Mouse (Mus musculus) megakaryocyte-erythroid progenitor cell, adult 5-6 weeks (primary cell): ENCODE results near the gene Pecam1. TPM values are rescaled to one million over a fixed set of nuclear protein-coding genes. Genes with fewer than 3 reads are reported as not detected.

Experiments
- ATAC-seq: replicated peaks from 2 replicates; pipeline ENCODE4 v1.8.0; 2016; ENCODE audit warnings: mild to moderate bottlenecking, inconsistent platforms; ENCODE audit not compliant: severe bottlenecking, poor library complexity, low FRiP score, low TSS enrichment
- total RNA-seq, 2 experiments: library from RNA; stranded (forward) in 1 of 2; stranded (reverse) in 1 of 2; fragments of 200-1000, 215-1000 nt in 1 of 2; fragments of >200 nt in 1 of 2; fragmentation: Nextera tagmentation in 1 of 2; gene quantifications; 2 replicates each; pipeline ENCODE4 v1.2.3; 2014 to 2017

The Pecam1 gene
- total RNA-seq, 2 experiments from 2014 or later, result 8.8 to 9.2 TPM

DNA sequence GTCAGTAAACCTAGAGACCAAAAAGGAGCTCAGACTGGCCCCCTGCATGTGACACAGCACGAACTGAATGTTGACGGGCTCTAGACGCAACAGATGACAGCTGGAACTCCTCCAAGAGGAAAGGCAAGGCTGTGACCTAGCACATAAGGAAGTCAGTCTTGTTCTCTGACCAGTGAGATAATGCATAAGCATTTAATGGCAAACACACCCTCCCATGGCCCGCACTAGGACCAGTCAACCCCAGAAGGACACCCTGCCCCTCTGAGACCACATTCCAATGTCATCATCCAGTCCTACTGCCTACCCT, 136.1 kb downstream of the Pecam1 start:
- no peak for ATAC-seq

DNA sequence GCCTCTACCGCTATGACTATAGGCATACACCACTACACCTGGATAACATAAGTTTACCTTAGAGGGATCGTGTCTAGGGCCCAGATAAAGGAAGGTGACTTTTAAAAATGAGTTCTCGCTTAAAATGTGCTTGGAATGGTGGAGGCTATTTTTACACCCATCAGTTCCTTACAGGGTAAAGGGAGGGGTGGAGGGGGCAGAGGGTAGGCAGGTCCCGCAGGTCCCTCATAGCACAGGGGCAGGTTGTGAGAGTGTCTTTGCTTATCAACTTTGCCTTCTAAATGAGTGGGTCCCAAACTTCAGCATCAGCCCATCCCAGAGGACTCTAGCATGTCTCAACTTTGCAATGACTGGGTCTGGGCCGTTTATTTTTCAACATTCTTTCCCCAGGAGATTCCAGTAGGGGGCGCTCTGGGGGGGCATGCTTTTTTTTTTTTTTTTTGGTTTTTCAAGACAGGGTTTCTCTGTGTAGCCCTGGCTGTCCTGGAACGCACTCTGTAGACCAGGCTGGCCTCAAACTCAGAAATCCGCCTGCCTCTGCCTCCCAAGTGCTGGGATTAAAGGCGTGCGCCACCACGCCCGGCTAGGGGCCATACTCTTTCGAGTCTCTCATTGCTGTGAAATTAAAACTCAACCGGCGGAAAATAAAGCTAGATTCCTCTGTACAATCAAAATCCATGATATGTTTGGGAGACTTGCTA, 136.6 kb downstream of the Pecam1 start:
- peak; percentile 15; the same call in 1 of the 2 replicates for ATAC-seq

DNA sequence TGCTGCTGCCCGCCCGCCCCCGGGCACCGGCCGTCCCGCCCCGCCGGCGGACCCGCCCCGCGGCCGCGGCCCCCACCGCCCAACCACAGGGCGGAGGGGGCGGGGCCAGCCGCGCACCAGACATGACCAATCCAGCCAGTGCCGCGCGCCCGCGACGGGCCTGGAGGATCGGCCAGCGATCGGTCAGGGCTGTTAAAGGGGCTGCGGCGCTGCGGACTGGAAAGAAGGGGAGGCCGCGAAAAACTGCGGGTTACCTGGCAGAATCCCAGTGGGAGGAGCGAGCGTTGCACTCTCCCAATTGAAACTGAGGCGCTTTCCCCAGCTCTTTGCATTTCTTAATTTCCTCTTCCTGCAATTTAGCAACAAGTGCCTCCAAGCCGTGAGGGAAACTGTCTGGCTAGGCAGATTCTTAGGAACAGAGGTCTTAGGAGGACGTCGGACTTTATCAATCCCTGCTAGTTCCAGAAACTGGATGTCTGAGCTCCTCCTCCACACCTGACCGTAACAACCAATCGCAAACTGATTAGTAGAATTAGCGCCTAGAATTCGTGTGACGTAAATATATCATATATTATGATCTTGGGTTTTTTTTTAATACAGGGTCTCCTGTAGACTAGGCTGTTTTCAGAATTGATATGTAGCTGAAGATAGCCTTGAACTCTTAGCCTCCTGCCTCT, 137.3 kb downstream of the Pecam1 start, which contains the start of gene Tex2:
Gene Tex2 (minus strand): TSS at position 463 of the 677 bp plus-strand sequence.
- peak; percentile 80 for ATAC-seq

DNA sequence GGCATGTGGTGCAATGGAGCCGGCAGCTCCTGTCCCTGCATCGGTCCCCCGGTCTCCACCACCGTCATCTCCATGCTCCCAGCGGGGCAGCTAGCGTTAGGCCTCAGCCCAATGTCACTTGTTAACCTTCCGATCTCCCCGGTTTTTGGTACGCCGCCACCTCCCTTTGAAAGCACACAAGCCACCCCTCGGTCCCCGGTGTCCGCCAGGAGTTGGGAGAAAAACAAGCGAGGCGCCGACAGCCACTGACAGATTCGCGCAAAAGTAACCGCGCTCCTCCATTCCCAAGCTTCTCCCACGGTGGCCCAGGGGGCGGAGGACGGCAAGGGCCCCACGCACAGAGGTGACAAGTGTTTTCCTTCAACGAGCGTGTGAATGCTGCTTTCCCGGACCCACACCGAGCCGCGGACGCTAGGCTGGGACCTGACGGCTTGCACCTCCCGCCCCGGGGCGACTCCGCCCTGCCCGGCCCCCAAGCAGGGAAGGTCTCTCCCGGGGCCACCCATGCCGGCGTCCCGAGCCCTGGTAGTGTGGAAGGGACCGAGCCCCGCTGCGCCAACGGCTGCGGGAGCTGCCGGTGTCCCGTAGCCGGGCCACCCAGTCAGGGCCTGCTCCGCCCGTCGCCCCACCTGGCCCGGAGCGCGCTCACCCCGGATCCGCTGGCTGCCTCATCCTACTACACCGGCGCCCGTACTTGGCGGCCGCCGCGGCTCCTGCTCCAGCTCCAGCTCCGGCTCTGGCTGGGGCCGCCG, 138.0 kb downstream of the Pecam1 start:
- peak; percentile 42 for ATAC-seq

DNA sequence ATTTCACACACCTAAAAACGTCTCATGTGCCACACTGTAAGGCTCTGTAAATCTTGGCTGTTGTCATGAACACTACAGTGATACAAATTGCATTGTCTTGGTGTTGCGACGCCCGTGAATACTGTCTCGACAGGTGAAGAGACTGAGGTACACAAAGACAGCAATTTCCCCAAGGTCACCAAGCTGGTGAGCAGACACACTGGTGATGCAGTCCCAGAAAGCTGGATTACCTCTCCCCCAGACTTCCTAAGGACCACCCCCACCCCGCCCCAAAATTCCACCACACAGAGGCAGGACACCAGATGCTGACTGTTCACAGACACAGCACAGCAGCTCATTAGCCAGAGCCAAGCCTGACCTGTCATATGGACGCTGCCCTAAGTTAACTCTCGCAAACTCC, 140.7 kb downstream of the Pecam1 start:
- ATAC-seq, result no peak

DNA sequence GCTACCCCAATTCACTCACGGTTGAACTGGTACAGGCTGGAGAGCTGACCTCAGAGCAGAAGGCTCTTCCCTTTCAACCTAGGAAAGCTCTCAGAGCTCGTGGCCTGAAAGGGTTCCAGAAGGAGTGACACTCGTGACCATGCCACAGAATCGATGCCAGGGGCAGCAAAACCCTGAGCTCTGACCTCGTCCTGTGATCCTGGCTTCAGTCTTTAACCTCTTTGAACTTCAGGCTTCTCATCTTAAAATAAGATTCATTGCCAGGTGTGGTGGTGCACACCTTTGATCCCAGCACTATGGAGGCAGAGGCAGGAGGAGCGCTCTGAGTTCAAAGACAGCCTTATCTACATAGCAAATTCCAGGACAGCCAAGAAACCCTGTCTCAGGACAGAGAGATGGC, 143.1 kb downstream of the Pecam1 start:
- ATAC-seq, result no peak

DNA sequence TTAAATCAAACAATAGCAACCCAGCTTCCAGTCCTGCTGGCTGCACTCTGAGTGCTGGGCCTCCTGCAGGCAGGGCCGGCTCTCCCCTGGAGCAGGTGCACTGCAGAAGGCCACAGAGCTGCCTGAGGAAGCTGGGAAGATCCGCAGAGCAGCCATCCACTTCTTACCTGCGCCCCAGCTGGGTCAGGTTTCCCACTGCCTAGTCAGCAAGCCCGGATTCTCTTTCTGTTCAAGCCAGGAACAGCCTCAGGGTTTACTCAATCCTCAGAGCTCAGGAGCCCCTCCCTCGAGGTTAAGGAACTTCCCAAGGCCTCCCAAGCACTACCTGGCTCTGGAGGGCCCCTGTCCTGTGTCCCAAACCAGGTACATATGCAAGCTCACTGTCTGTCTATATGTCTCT, 144.4 kb downstream of the Pecam1 start:
- ATAC-seq, result no peak

Other genes starting within 250 kb of the Pecam1 start
- gene Tex2, start 137.2 kb downstream of the Pecam1 start, total RNA-seq (2014; fragmentation: Nextera tagmentation), result 23.4 and 24.2 TPM in 2 replicates
- 22.4 and 32.8 TPM in 2 replicates for gene Tex2, start 137.2 kb downstream of the Pecam1 start, total RNA-seq (2017)
- gene Milr1, start 598 bp upstream of the Pecam1 start, total RNA-seq (2014; fragmentation: Nextera tagmentation), result 1.3 and 2.7 TPM in 2 replicates
- 3.4 and 3.5 TPM in 2 replicates for gene Milr1, start 598 bp upstream of the Pecam1 start, total RNA-seq (2017)
- 6.8 and 15.3 TPM in 2 replicates for gene Polg2, start 28.9 kb upstream of the Pecam1 start, total RNA-seq (2014; fragmentation: Nextera tagmentation)
- 16.4 and 18.1 TPM in 2 replicates for gene Polg2, start 28.9 kb upstream of the Pecam1 start, total RNA-seq (2017)
- 569 and 578 TPM in 2 replicates for gene Ddx5, start 38.6 kb upstream of the Pecam1 start, total RNA-seq (2014; fragmentation: Nextera tagmentation)
- 1,198 and 1,708 TPM in 2 replicates for gene Ddx5, start 38.6 kb upstream of the Pecam1 start, total RNA-seq (2017)
- gene Cep95, start 38.6 kb upstream of the Pecam1 start, total RNA-seq (2014; fragmentation: Nextera tagmentation), result 52.0 and 58.1 TPM in 2 replicates
- 25.2 and 42.1 TPM in 2 replicates for gene Cep95, start 38.6 kb upstream of the Pecam1 start, total RNA-seq (2017)
- gene Smurf2, start 170.1 kb upstream of the Pecam1 start, total RNA-seq (2014; fragmentation: Nextera tagmentation), result 12.0 and 13.1 TPM in 2 replicates
- 22.0 and 24.5 TPM in 2 replicates for gene Smurf2, start 170.1 kb upstream of the Pecam1 start, total RNA-seq (2017)
- 179 and 203 TPM in 2 replicates for gene Kpna2, start 248.9 kb upstream of the Pecam1 start, total RNA-seq (2014; fragmentation: Nextera tagmentation)
- gene Kpna2, start 248.9 kb upstream of the Pecam1 start, total RNA-seq (2017), result 146 and 149 TPM in 2 replicates